Mouse (Mus musculus) cerebellum, postnatal 14 days (tissue): ENCODE measurements at regions not wholly inside any gene's neighbourhood (a gene's known extent, or its start where the extent isn't known, plus 50 kb on each side); places are given as distances from the start of the nearest gene placed in this dataset.

Experiments used
- DNase-seq, 2 experiments: peaks; one replicate each; pipeline ENCODE4 v3.0.0; 2021; ENCODE audit warnings: mixed read lengths in 2 of 2

- DNase-seq = no peak
These were observed 84.0 kb upstream of the N4bp1 start for GRCm38 (mm10) chr8:86969051-86969450.

GRCm38 (mm10) chr8:86967891-86968311 is 82.8 kb upstream of the N4bp1 start:
- no peak for DNase-seq

GRCm38 (mm10) chr8:86961218-86962195 is 76.4 kb upstream of the N4bp1 start:
- DNase-seq = no peak
